Mouse (Mus musculus): ENCODE measurements around the gene Gm9508. TPM values are rescaled to one million over a fixed set of nuclear protein-coding genes. Genes with fewer than 3 reads are reported as not detected.
"Not testable (repeated sequence)": the region's sequence is repeated elsewhere in the genome, so short reads cannot be mapped to it uniquely, and the experiment has no call there.

Gm9508 gene
- polyA plus RNA-seq, 1 experiment from 2014 or later, result not detected

GRCm38 (mm10) chr10:77711157-77711556 lies 14.1 kb upstream of the Gm9508 start, which contains the start of gene Gm10024:
Gm10024 (plus strand) TSS chr10:77711457.
- H3K36me3 ChIP-seq; H3K4me1 ChIP-seq (replicated peaks); H3K27me3 ChIP-seq (replicated peaks); H3K4me3 ChIP-seq; ATAC-seq (ENCODE audit: insufficient number of reproducible peaks, low FRiP score); H3K4me2 ChIP-seq; H3K27ac ChIP-seq (ENCODE audit: poor library complexity, severe bottlenecking); H3K9ac ChIP-seq: not testable (repeated sequence)
- H3K9me3 ChIP-seq (replicated peaks), result 0 out of 2 replicates have a peak, but pooled peaks cover 13% of the 10 kb centered on the region

DNA sequence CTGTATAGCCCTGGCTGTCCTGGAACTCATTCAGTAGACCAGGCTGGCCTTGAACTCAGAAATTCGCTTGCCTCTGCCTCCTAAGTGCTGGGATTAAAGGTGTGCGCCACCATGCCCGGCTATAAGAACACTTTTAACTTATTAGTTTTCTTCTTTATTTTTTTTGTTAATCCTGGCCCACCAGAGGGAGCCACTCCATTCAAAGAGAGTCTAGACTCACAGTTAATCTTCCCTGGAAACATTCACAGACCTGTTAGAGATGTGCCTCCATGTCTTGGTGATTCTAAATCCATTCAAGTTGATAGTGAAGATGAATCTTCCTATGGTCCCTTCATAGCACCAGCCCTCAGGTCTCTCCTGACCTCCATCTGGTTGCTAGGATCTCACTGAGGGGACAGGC lies 12.8 kb upstream of the Gm9508 start:
- ATAC-seq (ENCODE audit: insufficient number of reproducible peaks, low FRiP score), result no peak
- Histone ChIP-seq H3K4me2 (no peak overlapping the region), H3K36me3 (no peaks in the 10 kb centered on the region), H3K27ac (ENCODE audit: poor library complexity, severe bottlenecking) (no peak overlapping the region), H3K4me3 (no peak overlapping the region), H3K27me3 (replicated peaks) (no peaks in the 10 kb centered on the region), H3K9me3 (replicated peaks) (0 out of 2 replicates have a peak, but pooled peaks cover 13% of the 10 kb centered on the region), H3K9ac (no peak overlapping the region), H3K4me1 (replicated peaks) (no peaks in the 10 kb centered on the region)
- WGBS, result 73% methylated on average over 3 of the region's 3 CpGs

DNA sequence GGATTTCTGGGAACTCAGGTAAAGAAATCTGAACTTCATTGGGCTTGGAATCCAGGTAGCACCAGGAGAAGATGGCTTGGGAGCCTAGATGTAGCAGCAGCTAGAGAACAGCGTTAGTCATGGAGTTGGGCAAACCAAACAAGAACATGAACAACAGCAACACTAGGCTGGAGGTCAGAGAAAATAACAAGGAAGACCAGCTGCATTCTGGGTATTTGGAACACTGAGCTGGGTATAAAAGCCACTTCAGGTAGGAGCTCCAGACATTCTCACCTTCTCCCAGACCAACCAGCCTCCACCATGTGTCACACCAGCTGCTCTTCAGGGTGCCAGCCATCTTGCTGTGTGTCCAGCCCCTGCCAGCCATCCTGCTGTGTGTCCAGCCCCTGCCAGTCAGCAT lies 9.3 kb upstream of the Gm9508 start, which contains the start of gene Gm10272:
Gene Gm10272, plus strand, starts transcription at position 301 of the 400 bp plus-strand sequence.
- 95% methylated on average over 1 of the region's 1 CpGs for WGBS
- no peak within 1 kb of the TSS for H3K4me2 ChIP-seq
- no peaks in the 10 kb centered on the region for H3K36me3 ChIP-seq
- H3K9me3 ChIP-seq (replicated peaks), result peaks cover 18% of the 10 kb centered on the region; the same call in 1 of the 2 replicates
- no peaks in the 10 kb centered on the region for H3K4me1 ChIP-seq (replicated peaks)
- ATAC-seq (ENCODE audit: insufficient number of reproducible peaks, low FRiP score), result no peak
- no peak within 1 kb of the TSS for H3K4me3 ChIP-seq
- H3K9ac ChIP-seq, result no peak within 1 kb of the TSS
- H3K27ac ChIP-seq (ENCODE audit: poor library complexity, severe bottlenecking), result no peak within 1 kb of the TSS
- H3K27me3 ChIP-seq (replicated peaks), result no peaks in the 10 kb centered on the region

GRCm38 (mm10) chr10:77690356-77690807 lies 6.7 kb downstream of the Gm9508 start, which contains the start of gene Gm19402:
Gm19402 (minus strand) TSS chr10:77690757.
- peaks cover 77% of the 10 kb centered on the region for H3K27me3 ChIP-seq (replicated peaks)
- H3K4me3 ChIP-seq; H3K27ac ChIP-seq (ENCODE audit: poor library complexity, severe bottlenecking); ATAC-seq (ENCODE audit: insufficient number of reproducible peaks, low FRiP score); H3K36me3 ChIP-seq; H3K9me3 ChIP-seq (replicated peaks); H3K9ac ChIP-seq; H3K4me2 ChIP-seq; H3K4me1 ChIP-seq (replicated peaks): not testable (repeated sequence)
- 69% methylated on average over 3 of the region's 3 CpGs for WGBS

GRCm38 (mm10) chr10:77687021-77687420 lies 10.0 kb downstream of the Gm9508 start:
- Histone ChIP-seq H3K4me1 (replicated peaks) (peaks cover 10% of the 10 kb centered on the region; the same call in 1 of the 2 replicates), H3K27ac (ENCODE audit: poor library complexity, severe bottlenecking) (no peak overlapping the region), H3K9me3 (replicated peaks) (no peaks in the 10 kb centered on the region), H3K36me3 (no peaks in the 10 kb centered on the region), H3K4me3 (no peak overlapping the region), H3K27me3 (replicated peaks) (peaks cover 94% of the 10 kb centered on the region), H3K9ac (no peak overlapping the region), H3K4me2 (no peak overlapping the region)
- 20% methylated on average over 10 of the region's 10 CpGs for WGBS
- no peak for ATAC-seq (ENCODE audit: insufficient number of reproducible peaks, low FRiP score)

- WGBS, result 2% methylated on average over 22 of the region's 22 CpGs
Observed at GRCm38 (mm10) chr10:77685895-77686664, 11.0 kb downstream of the Gm9508 start, which contains the start of gene Tspear. Tspear (plus strand) TSS chr10:77686569.

GRCm38 (mm10) chr10:77684181-77684580 lies 12.9 kb downstream of the Gm9508 start:
- Histone ChIP-seq H3K27me3 (replicated peaks) (peaks cover 82% of the 10 kb centered on the region), H3K4me1 (replicated peaks) (peaks cover 10% of the 10 kb centered on the region; the same call in 1 of the 2 replicates)
- ATAC-seq (ENCODE audit: insufficient number of reproducible peaks, low FRiP score), result no peak

More at GRCm38 (mm10) chr10:77685895-77686664, 11.0 kb downstream of the Gm9508 start, which contains the start of gene Tspear:
- H3K9me3 ChIP-seq (replicated peaks), result no peaks in the 10 kb centered on the region
- H3K36me3 ChIP-seq, result no peaks in the 10 kb centered on the region
- H3K4me1 ChIP-seq (replicated peaks), result peaks cover 10% of the 10 kb centered on the region; the same call in 1 of the 2 replicates
- peaks cover 85% of the 10 kb centered on the region for H3K27me3 ChIP-seq (replicated peaks)
- H3K27ac ChIP-seq (ENCODE audit: poor library complexity, severe bottlenecking), result no peak within 1 kb of the TSS
- H3K4me2 ChIP-seq, result peak within 1 kb of the TSS; percentile 11
- H3K4me3 ChIP-seq, result no peak within 1 kb of the TSS
- no peak within 1 kb of the TSS for H3K9ac ChIP-seq
- ATAC-seq (ENCODE audit: insufficient number of reproducible peaks, low FRiP score), result peak; percentile 50; the same call in 1 of the 2 replicates

GRCm38 (mm10) chr10:77682994-77683393 lies 14.0 kb downstream of the Gm9508 start:
- 68% methylated on average over 7 of the region's 7 CpGs for WGBS
- no peaks in the 10 kb centered on the region for H3K9me3 ChIP-seq (replicated peaks)
- H3K4me1 ChIP-seq (replicated peaks), result peaks cover 10% of the 10 kb centered on the region
- ATAC-seq (ENCODE audit: insufficient number of reproducible peaks, low FRiP score), result no peak
- no peak overlapping the region for H3K4me2 ChIP-seq
- H3K9ac ChIP-seq, result no peak overlapping the region
- H3K27me3 ChIP-seq (replicated peaks), result peaks cover 81% of the 10 kb centered on the region
- H3K4me3 ChIP-seq, result no peak overlapping the region
- no peaks in the 10 kb centered on the region for H3K36me3 ChIP-seq
- H3K27ac ChIP-seq (ENCODE audit: poor library complexity, severe bottlenecking), result no peak overlapping the region

More at GRCm38 (mm10) chr10:77684181-77684580, 12.9 kb downstream of the Gm9508 start:
- Histone ChIP-seq H3K27ac (ENCODE audit: poor library complexity, severe bottlenecking) (no peak overlapping the region), H3K9me3 (replicated peaks) (no peaks in the 10 kb centered on the region), H3K9ac (no peak overlapping the region), H3K4me3 (no peak overlapping the region), H3K4me2 (no peak overlapping the region), H3K36me3 (no peaks in the 10 kb centered on the region)
- 37% methylated on average over 8 of the region's 8 CpGs for WGBS

DNA sequence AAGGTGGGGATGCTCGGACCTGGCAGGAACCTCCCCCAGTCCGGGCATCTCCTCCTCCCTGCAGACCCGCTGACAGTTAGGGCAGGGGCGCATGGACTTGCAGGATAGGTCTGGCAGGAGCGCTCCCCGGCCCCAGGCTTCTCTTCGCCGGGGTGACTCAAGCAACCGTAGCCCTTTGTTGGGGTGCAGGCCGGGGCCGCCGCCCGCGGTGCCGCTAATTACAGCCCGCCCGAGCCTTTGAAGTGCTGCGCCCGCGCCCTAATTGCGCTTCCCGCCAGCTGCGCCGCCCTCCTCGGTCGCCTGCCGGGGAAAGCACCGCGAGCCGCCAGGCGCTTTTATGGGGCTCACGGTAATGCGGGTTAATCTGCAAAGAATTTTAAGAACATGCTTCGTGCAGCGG lies 19.5 kb downstream of the Gm9508 start:
- ATAC-seq (ENCODE audit: insufficient number of reproducible peaks, low FRiP score), result no peak
- H3K27ac ChIP-seq (ENCODE audit: poor library complexity, severe bottlenecking), result no peak overlapping the region
- no peaks in the 10 kb centered on the region for H3K36me3 ChIP-seq
- H3K4me2 ChIP-seq, result peak overlapping the region; percentile 65
- WGBS, result 1% methylated on average over 35 of the region's 35 CpGs
- peak overlapping the region; percentile 35 for H3K4me3 ChIP-seq
- H3K4me1 ChIP-seq (replicated peaks), result peaks cover 8% of the 10 kb centered on the region
- no peak overlapping the region for H3K9ac ChIP-seq
- no peaks in the 10 kb centered on the region for H3K9me3 ChIP-seq (replicated peaks)
- H3K27me3 ChIP-seq (replicated peaks), result peaks cover 62% of the 10 kb centered on the region

GRCm38 (mm10) chr10:77673765-77674164 lies 23.3 kb downstream of the Gm9508 start:
- Histone ChIP-seq H3K9ac (no peak overlapping the region), H3K4me2 (no peak overlapping the region), H3K27me3 (replicated peaks) (peaks cover 42% of the 10 kb centered on the region), H3K9me3 (replicated peaks) (no peaks in the 10 kb centered on the region; the same call in 1 of the 2 replicates), H3K27ac (ENCODE audit: poor library complexity, severe bottlenecking) (no peak overlapping the region), H3K36me3 (no peaks in the 10 kb centered on the region), H3K4me3 (no peak overlapping the region), H3K4me1 (replicated peaks) (peaks cover 8% of the 10 kb centered on the region)
- 55% methylated on average over 13 of the region's 13 CpGs for WGBS
- no peak for ATAC-seq (ENCODE audit: insufficient number of reproducible peaks, low FRiP score)

GRCm38 (mm10) chr10:77671519-77671918 lies 25.5 kb downstream of the Gm9508 start:
- H3K9me3 ChIP-seq (replicated peaks), result no peaks in the 10 kb centered on the region; the same call in 1 of the 2 replicates
- ATAC-seq (ENCODE audit: insufficient number of reproducible peaks, low FRiP score), result peak; percentile 89
- no peak overlapping the region for H3K4me3 ChIP-seq
- peaks cover 23% of the 10 kb centered on the region for H3K27me3 ChIP-seq (replicated peaks)
- no peaks in the 10 kb centered on the region for H3K36me3 ChIP-seq
- no peaks in the 10 kb centered on the region for H3K4me1 ChIP-seq (replicated peaks)
- no peak overlapping the region for H3K9ac ChIP-seq
- WGBS, result 12% methylated on average over 4 of the region's 4 CpGs
- H3K27ac ChIP-seq (ENCODE audit: poor library complexity, severe bottlenecking), result no peak overlapping the region
- H3K4me2 ChIP-seq, result no peak overlapping the region
